Mouse (Mus musculus) heart, embryonic 11.5 days (tissue): ENCODE data around the gene Smim13. TPM values are rescaled to one million over a fixed set of nuclear protein-coding genes. Genes with fewer than 3 reads are reported as not detected.
"Not testable (repeated sequence)": the region's sequence is repeated elsewhere in the genome, so short reads cannot be mapped to it uniquely, and the experiment has no call there.

Source experiments
- ATAC-seq: fragments of 200-750 bp; cut with Nextera tagmentation; replicated peaks from 2 replicates; pipeline ENCODE4 v1.8.0; 2017; ENCODE audit warnings: moderate library complexity; ENCODE audit not compliant: insufficient number of reproducible peaks, low FRiP score, low TSS enrichment
- H3K27ac ChIP-seq: fragments of 300-500 bp; sonication (generic); 2 replicates; pipeline ENCODE4 v1.5.1; 2014; ENCODE audit warnings: mild to moderate bottlenecking, low read depth, low read length
- H3K27me3 ChIP-seq: fragments of 300-500 bp; sonication (generic); 2 replicates; pipeline ENCODE4 v1.6.1; 2014; ENCODE audit warnings: mild to moderate bottlenecking, low read length, mixed read lengths; ENCODE audit not compliant: control insufficient read depth, insufficient read depth
- H3K36me3 ChIP-seq: fragments of 300-500 bp; sonication (generic); 2 replicates; pipeline ENCODE4 v1.6.1; 2014; ENCODE audit warnings: mild to moderate bottlenecking, low read length, moderate library complexity, mixed read lengths; ENCODE audit not compliant: control insufficient read depth, insufficient read depth
- H3K4me1 ChIP-seq: fragments of 300-500 bp; sonication (generic); 2 replicates; pipeline ENCODE4 v1.6.1; 2014; ENCODE audit warnings: low read length; ENCODE audit not compliant: control insufficient read depth, insufficient read depth
- H3K4me2 ChIP-seq: fragments of 300-500 bp; sonication (generic); 2 replicates; pipeline ENCODE4 v1.6.1; 2014; ENCODE audit warnings: mild to moderate bottlenecking, moderate library complexity
- H3K4me3 ChIP-seq: fragments of 300-500 bp; sonication (generic); 2 replicates; pipeline ENCODE4 v1.5.1; 2014; ENCODE audit warnings: low read depth, low read length
- H3K9ac ChIP-seq: fragments of 300-500 bp; sonication (generic); 2 replicates; pipeline ENCODE4 v1.6.1; 2014; ENCODE audit warnings: mild to moderate bottlenecking, low read depth, low read length, moderate library complexity
- H3K9me3 ChIP-seq: fragments of 300-500 bp; sonication (generic); replicated peaks from 2 replicates; pipeline ENCODE4 v1.6.1; 2016; ENCODE audit warnings: low read length; ENCODE audit not compliant: control insufficient read depth
- WGBS: fragments of 180-500 bp; shearing (Covaris S2); extraction: QIAGEN DNeasy Blood & Tissue Kit; methylation state at CpG from one replicate; pipeline ENCODE4 v1.1.7; 2014; ENCODE audit not compliant: insufficient replicate concordance; 5-methylcytosine and 5-hydroxymethylcytosine counted together
- polyA plus RNA-seq: library from polyadenylated mRNA; unstranded; fragments of >200 nt; fragmentation: Nextera tagmentation; extraction: Ambion mirVana; gene quantifications from 2 replicates; pipeline ENCODE4 v1.2.1, GENCODE M21; 2014

Gene Smim13
- polyA plus RNA-seq, 1 experiment from 2014 or later = 8.7 TPM

GRCm38 (mm10) chr13:41256962-41257361 lies 7.3 kb downstream of the Smim13 start:
- WGBS = 77% methylated on average over 3 of the region's 3 CpGs
- Histone ChIP-seq H3K9ac (no peak overlapping the region), H3K9me3 (no peaks in the 10 kb centered on the region), H3K4me2 (no peak overlapping the region), H3K4me1 (peaks cover 4% of the 10 kb centered on the region), H3K4me3 (no peak overlapping the region), H3K27me3 (no peaks in the 10 kb centered on the region), H3K27ac (no peak overlapping the region), H3K36me3 (no peaks in the 10 kb centered on the region)
- no peak for ATAC-seq

- H3K4me3 ChIP-seq = no peak overlapping the region
- WGBS = 68% methylated on average over 4 of the region's 4 CpGs
- no peaks in the 10 kb centered on the region for H3K9me3 ChIP-seq
- no peaks in the 10 kb centered on the region for H3K27me3 ChIP-seq
- H3K27ac ChIP-seq = no peak overlapping the region
- H3K4me1 ChIP-seq = no peaks in the 10 kb centered on the region
- H3K9ac ChIP-seq = no peak overlapping the region
- no peaks in the 10 kb centered on the region for H3K36me3 ChIP-seq
- ATAC-seq = no peak
- H3K4me2 ChIP-seq = no peak overlapping the region
Observed at GRCm38 (mm10) chr13:41257851-41258250, 8.2 kb downstream of the Smim13 start.

DNA sequence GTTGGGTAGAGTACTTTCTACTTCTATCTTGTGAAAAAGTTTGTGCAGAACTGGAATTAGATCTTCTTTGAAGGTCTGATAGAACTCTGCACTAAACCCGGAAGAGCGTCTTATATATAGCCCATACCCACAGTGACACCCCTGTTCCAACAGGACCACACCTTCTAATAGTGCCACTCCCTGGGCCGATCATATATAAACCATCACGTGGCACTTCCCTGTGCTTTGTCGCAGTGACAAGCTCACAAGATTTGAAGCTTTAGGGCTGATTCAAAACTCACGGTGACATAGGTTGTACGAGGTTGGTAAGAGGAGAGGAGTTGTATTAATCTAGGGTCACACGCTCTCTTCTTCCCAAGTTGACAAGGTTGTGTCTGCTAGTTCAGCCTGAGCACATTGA lies 12.0 kb downstream of the Smim13 start:
- H3K27me3 ChIP-seq, H3K4me3 ChIP-seq, ATAC-seq, H3K27ac ChIP-seq, H3K4me2 ChIP-seq, H3K9me3 ChIP-seq, H3K36me3 ChIP-seq, H3K9ac ChIP-seq, H3K4me1 ChIP-seq: not testable (repeated sequence)
- 90% methylated on average over 8 of the region's 8 CpGs for WGBS

GRCm38 (mm10) chr13:41263304-41264006 lies 13.8 kb downstream of the Smim13 start:
- H3K27ac ChIP-seq = no peak overlapping the region
- no peaks in the 10 kb centered on the region for H3K9me3 ChIP-seq
- H3K36me3 ChIP-seq = no peaks in the 10 kb centered on the region
- H3K4me2 ChIP-seq = no peak overlapping the region
- 77% methylated on average over 5 of the region's 5 CpGs for WGBS
- H3K4me3 ChIP-seq = no peak overlapping the region
- H3K9ac ChIP-seq = no peak overlapping the region
- no peaks in the 10 kb centered on the region for H3K27me3 ChIP-seq
- peaks cover 6% of the 10 kb centered on the region for H3K4me1 ChIP-seq
- ATAC-seq = no peak

GRCm38 (mm10) chr13:41267827-41268408 lies 18.3 kb downstream of the Smim13 start:
- H3K4me1 ChIP-seq = peaks cover 6% of the 10 kb centered on the region
- no peak overlapping the region for H3K4me3 ChIP-seq
- H3K27me3 ChIP-seq = no peaks in the 10 kb centered on the region
- peak overlapping the region; percentile 14; the same call in 1 of the 2 replicates for H3K4me2 ChIP-seq
- H3K9ac ChIP-seq = no peak overlapping the region
- WGBS = 38% methylated on average over 7 of the region's 7 CpGs
- no peaks in the 10 kb centered on the region for H3K9me3 ChIP-seq
- no peak overlapping the region for H3K27ac ChIP-seq
- no peak; the same call in 1 of the 2 replicates for ATAC-seq
- H3K36me3 ChIP-seq = no peaks in the 10 kb centered on the region

GRCm38 (mm10) chr13:41273927-41274650 lies 24.4 kb downstream of the Smim13 start, which contains the start of gene Gm17364:
Gene Gm17364, minus strand, starts transcription at chr13:41273977.
- Histone ChIP-seq H3K36me3 (no peaks in the 10 kb centered on the region), H3K4me2 (no peak within 1 kb of the TSS), H3K4me3 (no peak within 1 kb of the TSS), H3K27ac (no peak within 1 kb of the TSS), H3K4me1 (no peaks in the 10 kb centered on the region), H3K27me3 (no peaks in the 10 kb centered on the region), H3K9me3 (no peaks in the 10 kb centered on the region), H3K9ac (no peak within 1 kb of the TSS)
- WGBS = 86% methylated on average over 10 of the region's 10 CpGs
- no peak for ATAC-seq

- ATAC-seq = no peak
- 63% methylated on average over 5 of the region's 5 CpGs for WGBS
- Histone ChIP-seq H3K4me1 (no peaks in the 10 kb centered on the region), H3K27ac (no peak overlapping the region), H3K4me2 (no peak overlapping the region), H3K4me3 (no peak overlapping the region), H3K9me3 (no peaks in the 10 kb centered on the region), H3K9ac (no peak overlapping the region), H3K36me3 (no peaks in the 10 kb centered on the region), H3K27me3 (no peaks in the 10 kb centered on the region)
Observed at GRCm38 (mm10) chr13:41280696-41281095, 31.1 kb downstream of the Smim13 start.

- Histone ChIP-seq H3K27ac (no peak overlapping the region), H3K9ac (no peak overlapping the region), H3K4me3 (no peak overlapping the region), H3K4me1 (0 out of 2 replicates have a peak, but pooled peaks cover 4% of the 10 kb centered on the region), H3K4me2 (no peak overlapping the region), H3K36me3 (no peaks in the 10 kb centered on the region), H3K9me3 (no peaks in the 10 kb centered on the region), H3K27me3 (no peaks in the 10 kb centered on the region)
- WGBS = 21% methylated on average over 5 of the region's 5 CpGs
- no peak for ATAC-seq
Observed at GRCm38 (mm10) chr13:41283256-41283655, 33.6 kb downstream of the Smim13 start.
